Mouse (Mus musculus): Measurements from ENCODE around the gene Cnnm3. TPM values are rescaled to one million over a fixed set of nuclear protein-coding genes. Genes with fewer than 3 reads are reported as not detected.

Gene Cnnm3
- 3.7 and 4.3 TPM in 2 replicates for polyA plus RNA-seq (2014; fragmentation: Nextera tagmentation; extraction: Ambion mirVana)

DNA sequence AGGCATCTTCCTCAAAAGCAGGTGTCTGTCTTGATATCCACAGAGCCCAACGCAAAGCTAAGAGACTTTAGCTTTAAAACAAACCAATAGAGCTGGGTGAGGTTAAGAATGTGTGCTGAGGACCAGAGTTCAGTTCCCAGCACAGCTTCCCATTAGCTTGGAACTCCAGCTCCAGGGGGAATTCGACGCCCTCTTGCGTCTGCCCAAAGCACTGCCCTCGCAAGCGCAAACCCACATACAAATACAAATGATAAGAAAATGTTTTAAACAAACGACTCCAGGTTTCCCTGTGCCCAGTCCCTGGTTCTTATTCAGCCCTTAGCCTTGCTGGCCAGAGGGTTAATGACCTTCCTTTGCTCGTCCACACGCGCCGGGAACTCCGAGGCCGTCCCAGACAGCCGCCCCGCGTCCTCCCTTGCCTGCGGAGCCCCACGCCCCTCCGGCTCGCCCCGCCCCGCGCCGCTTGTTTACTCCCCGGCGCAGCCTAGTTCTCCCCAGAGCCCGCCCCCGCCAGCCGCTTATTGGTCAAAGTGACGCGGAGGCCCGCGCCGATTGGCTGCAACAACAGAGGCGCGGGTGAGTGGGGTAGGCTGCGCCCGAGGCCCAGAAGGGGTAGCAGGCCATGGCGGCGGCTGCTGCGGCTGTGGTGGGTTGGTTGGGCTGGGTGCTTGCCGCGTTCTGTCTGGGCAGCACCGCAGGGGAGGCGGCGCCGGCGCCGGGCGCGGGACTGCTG is at the start of gene Cnnm3:
Cnnm3 (plus strand) TSS at position 579 of the 733 bp plus-strand sequence.
- Histone ChIP-seq H3K9ac (ENCODE audit: low read length) (peak within 1 kb of the TSS; percentile 82), H3K9me3 (ENCODE audit: control insufficient read depth, low read length) (no peaks in the 10 kb centered on the region), H3K27me3 (ENCODE audit: control insufficient read depth, insufficient read depth, low read length) (no peaks in the 10 kb centered on the region), H3K4me3 (ENCODE audit: low read depth, low read length) (peak within 1 kb of the TSS; percentile 80), H3K27ac (ENCODE audit: low read depth, low read length) (peak within 1 kb of the TSS; percentile 96), H3K4me2 (peak within 1 kb of the TSS; percentile 61), H3K36me3 (ENCODE audit: control insufficient read depth, insufficient read depth, low read length) (0 out of 2 replicates have a peak, but pooled peaks cover 2% of the 10 kb centered on the region), H3K4me1 (ENCODE audit: control insufficient read depth, insufficient read depth, low read length) (peaks cover 18% of the 10 kb centered on the region; the same call in 1 of the 2 replicates)
- under 1% methylated on average over 50 of the region's 51 CpGs for WGBS
- peak; percentile 98 for ATAC-seq (ENCODE audit: low FRiP score)
- peak; percentile 100 for DNase-seq (ENCODE audit: low spot score, missing footprints)

DNA sequence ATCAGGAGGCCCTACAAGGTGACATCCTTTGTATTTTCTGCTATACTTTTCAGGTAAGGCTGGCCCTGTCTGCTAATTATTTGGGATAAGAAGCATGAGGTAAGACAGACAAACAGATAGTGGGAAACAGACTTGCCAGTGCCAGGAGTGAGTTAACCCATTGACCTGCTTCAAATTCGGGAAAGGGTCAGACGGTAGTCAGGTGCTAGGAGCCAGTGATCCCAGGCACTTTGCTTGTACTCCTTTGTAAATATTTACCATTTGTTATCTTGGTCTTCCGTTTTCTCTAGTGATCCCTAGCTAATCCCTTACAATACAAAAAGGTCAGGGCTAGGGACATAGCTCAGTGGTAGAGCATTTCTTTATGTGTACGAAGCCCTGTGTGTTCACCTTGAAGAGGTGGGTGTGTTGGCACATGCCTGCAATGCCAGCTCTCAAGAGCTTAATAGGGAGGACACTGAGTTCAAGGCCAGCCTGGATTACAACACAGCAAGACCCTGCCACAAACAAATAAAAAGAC is 46.0 kb upstream of the Cnnm3 start:
- Histone ChIP-seq H3K4me1 (ENCODE audit: control insufficient read depth, insufficient read depth, low read length) (no peaks in the 10 kb centered on the region), H3K9me3 (ENCODE audit: control insufficient read depth, low read length) (no peaks in the 10 kb centered on the region), H3K4me3 (ENCODE audit: low read depth, low read length) (no peak overlapping the region), H3K4me2 (no peak overlapping the region), H3K9ac (ENCODE audit: low read length) (no peak overlapping the region), H3K27me3 (ENCODE audit: control insufficient read depth, insufficient read depth, low read length) (no peaks in the 10 kb centered on the region), H3K36me3 (ENCODE audit: control insufficient read depth, insufficient read depth, low read length) (no peaks in the 10 kb centered on the region), H3K27ac (ENCODE audit: low read depth, low read length) (no peak overlapping the region)
- 76% methylated on average over 4 of the region's 4 CpGs for WGBS
- ATAC-seq (ENCODE audit: low FRiP score): no peak
- DNase-seq (ENCODE audit: low spot score, missing footprints): no peak

DNA sequence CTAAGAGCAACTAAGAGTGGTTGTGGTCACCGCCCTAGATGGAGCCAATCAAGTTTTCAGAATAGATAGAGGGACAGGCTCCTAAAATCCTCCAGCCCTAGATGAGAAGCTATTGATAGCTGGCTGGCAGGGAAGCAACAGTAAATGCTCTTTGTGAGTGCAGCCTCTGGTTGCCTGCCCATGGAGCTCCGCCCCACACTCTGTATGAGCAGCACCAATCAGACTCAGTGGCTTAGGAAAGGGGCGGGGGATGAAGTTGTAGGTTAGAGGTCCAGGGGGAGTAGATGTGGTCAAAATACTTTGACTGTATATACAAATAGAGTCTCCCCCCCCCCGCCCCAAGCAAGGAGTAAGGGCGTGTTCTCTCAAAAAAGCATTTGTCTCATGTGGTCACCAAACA is 44.2 kb upstream of the Cnnm3 start:
- DNase-seq (ENCODE audit: low spot score, missing footprints): peak; percentile 39

DNA sequence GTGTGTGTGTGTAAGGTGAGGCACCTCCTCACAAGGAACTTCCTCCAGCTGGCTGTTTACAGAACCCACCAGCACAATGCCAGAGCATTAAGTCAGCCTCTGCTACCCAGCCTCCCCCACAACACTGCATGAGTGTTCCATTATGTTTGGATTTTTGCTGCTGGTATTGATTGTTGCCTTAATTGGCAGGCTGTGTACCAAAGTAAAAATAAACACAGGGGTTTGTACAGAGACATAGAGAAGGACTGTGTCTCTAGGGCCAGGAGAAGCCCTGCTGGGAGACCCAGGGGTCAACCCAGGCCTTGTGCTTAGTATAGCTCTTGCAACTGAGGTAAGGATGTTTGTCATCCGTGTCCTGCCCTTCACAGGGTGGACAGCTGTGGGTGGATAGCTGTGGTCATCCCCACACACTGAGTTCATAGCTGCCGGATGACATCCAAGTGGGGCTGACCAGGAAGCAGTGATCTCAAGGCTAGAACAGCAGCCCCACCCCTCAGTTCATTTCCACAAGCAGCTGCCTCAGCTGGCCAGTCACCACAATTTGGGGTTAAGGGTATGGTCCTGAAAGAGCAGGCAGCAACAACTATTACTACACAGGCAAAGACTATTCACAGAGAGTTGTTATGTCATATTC is 41.7 kb upstream of the Cnnm3 start:
- Histone ChIP-seq H3K9me3 (ENCODE audit: control insufficient read depth, low read length) (no peaks in the 10 kb centered on the region), H3K36me3 (ENCODE audit: control insufficient read depth, insufficient read depth, low read length) (no peaks in the 10 kb centered on the region), H3K4me1 (ENCODE audit: control insufficient read depth, insufficient read depth, low read length) (peaks cover 26% of the 10 kb centered on the region), H3K27me3 (ENCODE audit: control insufficient read depth, insufficient read depth, low read length) (no peaks in the 10 kb centered on the region), H3K4me2 (no peak overlapping the region), H3K9ac (ENCODE audit: low read length) (no peak overlapping the region), H3K4me3 (ENCODE audit: low read depth, low read length) (no peak overlapping the region), H3K27ac (ENCODE audit: low read depth, low read length) (no peak overlapping the region)
- peak; percentile 82 for DNase-seq (ENCODE audit: low spot score, missing footprints)
- 48% methylated on average over 2 of the region's 2 CpGs for WGBS
- ATAC-seq (ENCODE audit: low FRiP score): no peak

More for the DNA sequence above, 44.2 kb upstream of the Cnnm3 start:
- Histone ChIP-seq H3K4me2 (no peak overlapping the region), H3K9me3 (ENCODE audit: control insufficient read depth, low read length) (no peaks in the 10 kb centered on the region), H3K4me3 (ENCODE audit: low read depth, low read length) (no peak overlapping the region), H3K9ac (ENCODE audit: low read length) (no peak overlapping the region), H3K4me1 (ENCODE audit: control insufficient read depth, insufficient read depth, low read length) (peaks cover 6% of the 10 kb centered on the region), H3K36me3 (ENCODE audit: control insufficient read depth, insufficient read depth, low read length) (no peaks in the 10 kb centered on the region), H3K27me3 (ENCODE audit: control insufficient read depth, insufficient read depth, low read length) (no peaks in the 10 kb centered on the region), H3K27ac (ENCODE audit: low read depth, low read length) (no peak overlapping the region)
- no peak for ATAC-seq (ENCODE audit: low FRiP score)
- 51% methylated on average over 5 of the region's 5 CpGs for WGBS

DNA sequence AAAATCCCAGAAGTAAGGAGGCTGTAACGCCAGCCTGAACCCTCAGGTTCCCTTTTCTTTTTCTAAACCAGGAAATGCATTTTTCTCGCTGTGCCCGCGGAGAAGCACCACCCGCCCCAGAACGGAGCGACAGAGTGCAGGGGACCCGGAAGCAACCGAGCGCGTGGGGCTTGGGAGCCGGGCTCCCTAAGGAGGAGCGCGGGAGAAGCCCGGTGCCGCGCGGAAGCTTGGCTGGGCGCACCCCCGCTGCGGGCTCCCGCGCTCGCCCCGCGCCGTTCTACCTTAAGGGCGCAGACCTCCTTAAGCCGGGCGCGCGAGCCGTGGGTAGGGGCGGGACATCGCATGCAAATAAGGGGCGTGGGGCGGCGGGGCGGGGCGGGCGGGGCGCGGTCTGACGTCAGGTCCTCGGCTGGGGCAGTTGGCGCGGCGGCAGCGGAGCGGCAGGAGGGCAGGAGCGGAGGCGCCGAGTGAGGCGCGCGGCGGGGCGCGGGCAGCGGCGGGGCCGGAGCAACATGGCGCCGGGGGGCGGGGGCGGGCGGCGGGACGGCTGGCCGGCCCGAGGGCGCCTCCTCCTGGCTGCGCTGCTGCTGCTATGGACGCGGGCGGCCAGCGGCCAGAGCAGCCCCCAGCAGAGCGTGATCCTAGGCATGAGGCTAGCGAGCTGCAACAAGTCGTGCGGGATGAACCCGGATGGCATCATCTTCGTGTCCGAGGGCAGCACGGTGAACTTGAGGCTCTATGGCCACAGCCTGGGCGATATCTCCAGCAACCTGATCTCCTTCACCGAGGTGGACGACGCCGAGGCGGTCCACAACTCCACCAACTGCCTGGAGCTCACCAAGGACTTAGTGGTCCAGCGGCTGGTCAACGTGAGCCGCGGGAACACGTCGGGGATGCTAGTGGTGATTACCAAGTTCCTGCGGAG is 40.2 kb upstream of the Cnnm3 start, which contains the start of gene Cnnm4:
Cnnm4 (plus strand) TSS at position 440 of the 925 bp plus-strand sequence.
- H3K9ac ChIP-seq (ENCODE audit: low read length): peak within 1 kb of the TSS; percentile 65
- peaks cover 29% of the 10 kb centered on the region for H3K4me1 ChIP-seq (ENCODE audit: control insufficient read depth, insufficient read depth, low read length)
- no peaks in the 10 kb centered on the region for H3K27me3 ChIP-seq (ENCODE audit: control insufficient read depth, insufficient read depth, low read length)
- H3K27ac ChIP-seq (ENCODE audit: low read depth, low read length): no peak within 1 kb of the TSS
- ATAC-seq (ENCODE audit: low FRiP score): peak; percentile 93
- peak; percentile 97 for DNase-seq (ENCODE audit: low spot score, missing footprints)
- H3K4me3 ChIP-seq (ENCODE audit: low read depth, low read length): peak within 1 kb of the TSS; percentile 68
- peak within 1 kb of the TSS; percentile 77 for H3K4me2 ChIP-seq
- WGBS: under 1% methylated on average over 74 of the region's 98 CpGs
- H3K36me3 ChIP-seq (ENCODE audit: control insufficient read depth, insufficient read depth, low read length): no peaks in the 10 kb centered on the region
- no peaks in the 10 kb centered on the region for H3K9me3 ChIP-seq (ENCODE audit: control insufficient read depth, low read length)

DNA sequence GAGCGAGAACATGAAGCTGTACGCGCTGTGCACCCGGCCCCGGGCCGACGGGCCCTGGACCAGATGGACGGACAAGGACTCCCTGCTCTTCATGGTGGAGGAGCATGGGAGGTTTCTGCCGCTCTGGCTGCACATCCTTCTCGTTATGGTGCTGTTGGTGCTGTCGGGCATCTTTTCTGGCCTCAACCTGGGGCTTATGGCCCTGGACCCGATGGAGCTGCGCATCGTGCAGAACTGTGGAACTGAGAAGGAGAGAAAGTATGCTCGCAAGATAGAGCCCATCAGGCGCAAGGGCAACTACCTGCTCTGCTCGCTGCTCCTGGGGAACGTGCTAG is 39.6 kb upstream of the Cnnm3 start:
- Histone ChIP-seq H3K9me3 (ENCODE audit: control insufficient read depth, low read length) (no peaks in the 10 kb centered on the region), H3K36me3 (ENCODE audit: control insufficient read depth, insufficient read depth, low read length) (no peaks in the 10 kb centered on the region), H3K27me3 (ENCODE audit: control insufficient read depth, insufficient read depth, low read length) (no peaks in the 10 kb centered on the region), H3K4me1 (ENCODE audit: control insufficient read depth, insufficient read depth, low read length) (peaks cover 29% of the 10 kb centered on the region), H3K9ac (ENCODE audit: low read length) (peak overlapping the region; percentile 65), H3K27ac (ENCODE audit: low read depth, low read length) (no peak overlapping the region), H3K4me3 (ENCODE audit: low read depth, low read length) (peak overlapping the region; percentile 68), H3K4me2 (peak overlapping the region; percentile 77)
- DNase-seq (ENCODE audit: low spot score, missing footprints) (no peak), ATAC-seq (ENCODE audit: low FRiP score) (peak; percentile 31)
- WGBS: 18% methylated on average over 18 of the region's 18 CpGs

DNA sequence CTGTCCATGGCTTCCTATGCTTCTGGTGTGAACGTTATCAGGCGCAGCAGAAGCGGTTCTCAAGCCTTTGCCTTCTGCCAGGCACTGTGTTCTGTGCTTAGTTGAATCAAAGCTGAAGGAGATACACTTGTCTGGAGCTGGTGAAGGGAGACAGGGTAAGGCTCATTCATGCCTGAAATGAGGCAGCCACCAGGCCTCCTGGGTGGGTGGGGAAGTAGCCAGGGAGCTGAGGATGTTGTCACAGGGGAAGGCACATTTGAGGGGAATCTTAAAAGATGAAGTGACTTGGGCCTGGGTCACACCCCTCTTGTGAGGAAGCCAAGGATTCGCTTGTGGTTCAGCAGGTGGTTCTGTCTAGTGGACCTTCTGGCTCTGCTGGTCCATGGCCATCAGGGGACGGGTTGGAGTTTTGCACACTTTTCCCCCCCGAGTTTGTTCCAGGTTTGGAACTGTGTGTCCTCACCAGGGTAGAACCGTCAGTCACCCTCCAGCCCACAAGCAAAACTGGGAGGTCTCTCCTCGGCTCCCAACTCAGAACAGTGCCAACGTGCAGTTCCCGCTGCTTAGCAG is 38.4 kb upstream of the Cnnm3 start:
- H3K4me2 ChIP-seq: peak overlapping the region; percentile 30
- DNase-seq (ENCODE audit: low spot score, missing footprints): no peak
- 0 out of 2 replicates have a peak overlapping the region, but pooled peaks have one; percentile 6 for H3K4me3 ChIP-seq (ENCODE audit: low read depth, low read length)
- 85% methylated on average over 10 of the region's 10 CpGs for WGBS
- H3K9me3 ChIP-seq (ENCODE audit: control insufficient read depth, low read length): no peaks in the 10 kb centered on the region
- H3K9ac ChIP-seq (ENCODE audit: low read length): no peak overlapping the region
- no peaks in the 10 kb centered on the region for H3K36me3 ChIP-seq (ENCODE audit: control insufficient read depth, insufficient read depth, low read length)
- H3K27me3 ChIP-seq (ENCODE audit: control insufficient read depth, insufficient read depth, low read length): no peaks in the 10 kb centered on the region
- ATAC-seq (ENCODE audit: low FRiP score): no peak
- no peak overlapping the region for H3K27ac ChIP-seq (ENCODE audit: low read depth, low read length)
- H3K4me1 ChIP-seq (ENCODE audit: control insufficient read depth, insufficient read depth, low read length): peaks cover 29% of the 10 kb centered on the region

DNA sequence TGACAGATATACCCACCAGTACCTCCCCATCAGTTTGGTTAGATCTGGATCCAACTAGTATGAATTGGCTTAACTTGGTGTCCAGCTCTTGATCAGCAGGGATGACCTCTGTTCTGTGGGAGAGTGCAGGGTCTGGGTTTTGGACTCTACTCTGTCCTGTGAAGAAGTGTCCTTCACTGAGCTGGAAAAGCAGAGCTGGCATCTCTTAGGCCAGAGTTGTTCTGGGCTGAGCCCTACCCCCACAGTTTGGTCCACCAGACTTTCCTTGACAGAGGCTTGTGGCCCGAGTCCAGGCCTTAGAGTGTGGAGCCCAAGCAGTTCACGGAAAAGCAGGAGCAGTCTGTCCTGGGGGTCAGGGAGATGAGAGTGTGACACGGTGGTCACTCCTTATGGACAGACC is 37.0 kb upstream of the Cnnm3 start:
- H3K27me3 ChIP-seq (ENCODE audit: control insufficient read depth, insufficient read depth, low read length): no peaks in the 10 kb centered on the region
- H3K9ac ChIP-seq (ENCODE audit: low read length): peak overlapping the region; percentile 21; the same call in 1 of the 2 replicates
- peaks cover 29% of the 10 kb centered on the region for H3K4me1 ChIP-seq (ENCODE audit: control insufficient read depth, insufficient read depth, low read length)
- WGBS: 58% methylated on average over 3 of the region's 3 CpGs
- no peaks in the 10 kb centered on the region for H3K9me3 ChIP-seq (ENCODE audit: control insufficient read depth, low read length)
- no peak for DNase-seq (ENCODE audit: low spot score, missing footprints)
- H3K4me2 ChIP-seq: 0 out of 2 replicates have a peak overlapping the region, but pooled peaks have one; percentile 10
- H3K36me3 ChIP-seq (ENCODE audit: control insufficient read depth, insufficient read depth, low read length): no peaks in the 10 kb centered on the region
- no peak overlapping the region for H3K4me3 ChIP-seq (ENCODE audit: low read depth, low read length)
- no peak for ATAC-seq (ENCODE audit: low FRiP score)
- no peak overlapping the region for H3K27ac ChIP-seq (ENCODE audit: low read depth, low read length)
